Mouse (Mus musculus): ENCODE measurements around the gene Paqr3. TPM values are rescaled to one million over a fixed set of nuclear protein-coding genes. Genes with fewer than 3 reads are reported as not detected.
A peak's percentile ranks its signal among the peaks of the same experiment; 100 is the strongest.

Paqr3 gene
- total and polyA plus RNA-seq, 2 experiments, result 7.9 TPM

DNA sequence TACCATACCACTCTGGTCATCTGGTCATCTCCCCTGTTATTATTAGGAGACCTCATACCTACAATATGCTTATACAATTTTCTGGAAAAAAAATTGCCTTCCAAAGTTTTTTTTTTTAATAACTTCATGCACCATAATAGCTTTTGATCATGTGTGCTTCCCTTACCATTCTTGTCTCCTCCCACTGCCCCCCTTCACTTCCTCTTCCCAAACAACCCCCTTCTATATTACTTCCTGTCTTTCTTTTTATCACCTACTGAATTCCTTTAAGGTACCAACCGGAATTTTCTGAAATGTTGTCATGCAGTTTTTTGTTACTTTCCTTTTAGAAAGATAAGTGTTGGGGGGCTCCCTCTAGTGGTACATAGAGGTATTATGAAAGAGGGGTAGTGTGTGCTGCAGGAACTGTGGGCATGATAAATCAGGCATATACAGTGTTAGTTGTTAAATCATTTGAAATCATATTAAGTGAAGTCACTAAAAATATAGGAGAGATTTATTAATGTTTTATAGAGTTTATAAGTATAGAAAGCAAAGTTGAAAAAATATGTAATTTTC lies 55.8 kb downstream of the Paqr3 start:
- 2% methylated on average over 1 of the region's 1 CpGs for WGBS
- H3K36me3 ChIP-seq (ENCODE audit: control insufficient read depth, insufficient read depth, low read length), result peaks cover 14% of the 10 kb centered on the region
- H3K27me3 ChIP-seq (ENCODE audit: control insufficient read depth, insufficient read depth, low read length), result no peaks in the 10 kb centered on the region

GRCm38 (mm10) chr5:97054801-97055200 lies 56.6 kb downstream of the Paqr3 start:
- H3K4me3 ChIP-seq (ENCODE audit: insufficient read depth, low read depth, low read length), result no peak overlapping the region
- no peak overlapping the region for H3K9ac ChIP-seq (ENCODE audit: low read depth, low read length)
- H3K36me3 ChIP-seq (ENCODE audit: control insufficient read depth, insufficient read depth, low read length), result peaks cover 14% of the 10 kb centered on the region
- no peak for DNase-seq (ENCODE audit: extremely low read depth, low read depth, low spot score)
- peaks cover 9% of the 10 kb centered on the region; the same call in 1 of the 2 replicates for H3K4me1 ChIP-seq (ENCODE audit: control insufficient read depth, insufficient read depth, low read length)
- WGBS, result 90% methylated on average over 10 of the region's 10 CpGs
- H3K27me3 ChIP-seq (ENCODE audit: control insufficient read depth, insufficient read depth, low read length), result no peaks in the 10 kb centered on the region
- no peaks in the 10 kb centered on the region for H3K79me2 ChIP-seq (ENCODE audit: control insufficient read depth, insufficient read depth, low read length)
- TF ChIP-seq CTCF (IDR thresholded peaks at IDR 0.05; ENCODE audit: low read depth, low read length), result no peak
- TF ChIP-seq POLR2A (IDR thresholded peaks at IDR 0.05; ENCODE audit: extremely low read depth, insufficient read depth, low read length), result no peak
- H3K27ac ChIP-seq (replicated peaks; ENCODE audit: insufficient read depth, low read depth, low read length), result no peak overlapping the region

More for the DNA sequence above, 55.8 kb downstream of the Paqr3 start:
- Histone ChIP-seq H3K4me3 (ENCODE audit: insufficient read depth, low read depth, low read length) (no peak overlapping the region), H3K27ac (replicated peaks; ENCODE audit: insufficient read depth, low read depth, low read length) (no peak overlapping the region), H3K79me2 (ENCODE audit: control insufficient read depth, insufficient read depth, low read length) (no peaks in the 10 kb centered on the region), H3K9ac (ENCODE audit: low read depth, low read length) (no peak overlapping the region), H3K4me1 (ENCODE audit: control insufficient read depth, insufficient read depth, low read length) (peaks cover 9% of the 10 kb centered on the region; the same call in 1 of the 2 replicates)
- DNase-seq (ENCODE audit: extremely low read depth, low read depth, low spot score), result peak; percentile 57
- TF ChIP-seq CTCF (IDR thresholded peaks at IDR 0.05; ENCODE audit: low read depth, low read length), result no peak
- TF ChIP-seq POLR2A (IDR thresholded peaks at IDR 0.05; ENCODE audit: extremely low read depth, insufficient read depth, low read length), result no peak

DNA sequence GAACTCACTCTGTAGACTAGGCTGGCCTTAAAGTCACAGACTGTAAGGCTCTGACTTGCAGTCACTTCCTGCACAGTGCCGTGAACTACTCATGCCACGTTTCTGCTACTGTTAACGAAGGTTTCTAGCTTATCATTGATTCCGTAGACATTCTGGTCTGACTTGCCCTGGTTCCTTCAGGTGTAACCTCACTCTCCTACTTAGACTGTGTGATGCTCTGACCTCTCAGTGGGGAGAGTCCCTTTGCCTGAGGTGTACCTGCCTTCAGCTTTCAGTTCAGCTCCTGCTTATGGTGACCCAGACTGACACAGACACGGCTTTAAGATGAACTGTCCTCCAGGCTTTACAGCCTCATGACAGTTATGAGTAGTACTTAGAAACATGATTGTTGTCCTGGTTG lies 57.2 kb downstream of the Paqr3 start:
- Histone ChIP-seq H3K79me2 (ENCODE audit: control insufficient read depth, insufficient read depth, low read length) (no peaks in the 10 kb centered on the region), H3K4me3 (ENCODE audit: insufficient read depth, low read depth, low read length) (no peak overlapping the region), H3K4me1 (ENCODE audit: control insufficient read depth, insufficient read depth, low read length) (peaks cover 9% of the 10 kb centered on the region; the same call in 1 of the 2 replicates), H3K27me3 (ENCODE audit: control insufficient read depth, insufficient read depth, low read length) (no peaks in the 10 kb centered on the region), H3K9ac (ENCODE audit: low read depth, low read length) (no peak overlapping the region), H3K27ac (replicated peaks; ENCODE audit: insufficient read depth, low read depth, low read length) (no peak overlapping the region), H3K36me3 (ENCODE audit: control insufficient read depth, insufficient read depth, low read length) (peaks cover 14% of the 10 kb centered on the region)
- DNase-seq (ENCODE audit: extremely low read depth, low read depth, low spot score), result no peak
- WGBS, result 85% methylated on average over 5 of the region's 5 CpGs
- no peak for TF ChIP-seq CTCF (IDR thresholded peaks at IDR 0.05; ENCODE audit: low read depth, low read length)
- TF ChIP-seq POLR2A (IDR thresholded peaks at IDR 0.05; ENCODE audit: extremely low read depth, insufficient read depth, low read length), result no peak

DNA sequence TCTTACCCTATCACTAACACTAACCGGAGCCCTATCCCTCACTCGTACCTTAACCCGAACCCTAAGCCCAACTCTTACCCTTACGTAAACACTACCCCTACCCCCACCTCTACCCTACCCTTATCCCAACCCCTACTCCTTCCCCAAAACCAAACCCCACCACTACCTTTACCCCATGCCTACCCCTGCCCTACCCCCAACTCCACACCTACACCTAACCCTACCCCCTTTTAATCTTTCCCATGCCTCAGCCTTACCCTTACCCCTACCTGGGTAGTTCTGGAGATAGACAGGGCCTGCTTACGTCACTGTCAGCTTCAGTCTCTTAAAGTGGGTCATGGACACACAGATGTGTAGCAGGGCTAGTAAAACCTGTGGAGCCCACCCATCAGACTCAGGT lies 62.5 kb downstream of the Paqr3 start:
- H3K4me3 ChIP-seq (ENCODE audit: insufficient read depth, low read depth, low read length), result no peak overlapping the region
- no peak overlapping the region for H3K9ac ChIP-seq (ENCODE audit: low read depth, low read length)
- DNase-seq (ENCODE audit: extremely low read depth, low read depth, low spot score), result no peak
- no peak overlapping the region for H3K27ac ChIP-seq (replicated peaks; ENCODE audit: insufficient read depth, low read depth, low read length)
- H3K27me3 ChIP-seq (ENCODE audit: control insufficient read depth, insufficient read depth, low read length), result no peaks in the 10 kb centered on the region
- H3K79me2 ChIP-seq (ENCODE audit: control insufficient read depth, insufficient read depth, low read length), result no peaks in the 10 kb centered on the region
- TF ChIP-seq POLR2A (IDR thresholded peaks at IDR 0.05; ENCODE audit: extremely low read depth, insufficient read depth, low read length), result no peak
- TF ChIP-seq CTCF (IDR thresholded peaks at IDR 0.05; ENCODE audit: low read depth, low read length), result no peak
- 96% methylated on average over 5 of the region's 5 CpGs for WGBS
- no peaks in the 10 kb centered on the region for H3K4me1 ChIP-seq (ENCODE audit: control insufficient read depth, insufficient read depth, low read length)
- H3K36me3 ChIP-seq (ENCODE audit: control insufficient read depth, insufficient read depth, low read length), result peaks cover 13% of the 10 kb centered on the region

GRCm38 (mm10) chr5:97046680-97047079 lies 64.7 kb downstream of the Paqr3 start:
- no peak overlapping the region for H3K9ac ChIP-seq (ENCODE audit: low read depth, low read length)
- H3K27ac ChIP-seq (replicated peaks; ENCODE audit: insufficient read depth, low read depth, low read length), result no peak overlapping the region
- no peak overlapping the region for H3K4me3 ChIP-seq (ENCODE audit: insufficient read depth, low read depth, low read length)
- no peaks in the 10 kb centered on the region for H3K27me3 ChIP-seq (ENCODE audit: control insufficient read depth, insufficient read depth, low read length)
- H3K79me2 ChIP-seq (ENCODE audit: control insufficient read depth, insufficient read depth, low read length), result no peaks in the 10 kb centered on the region
- WGBS, result 86% methylated on average over 10 of the region's 10 CpGs
- H3K36me3 ChIP-seq (ENCODE audit: control insufficient read depth, insufficient read depth, low read length), result peaks cover 7% of the 10 kb centered on the region
- DNase-seq (ENCODE audit: extremely low read depth, low read depth, low spot score), result no peak
- no peaks in the 10 kb centered on the region for H3K4me1 ChIP-seq (ENCODE audit: control insufficient read depth, insufficient read depth, low read length)
- TF ChIP-seq POLR2A (IDR thresholded peaks at IDR 0.05; ENCODE audit: extremely low read depth, insufficient read depth, low read length), result no peak
- no peak for TF ChIP-seq CTCF (IDR thresholded peaks at IDR 0.05; ENCODE audit: low read depth, low read length)

- no peaks in the 10 kb centered on the region for H3K79me2 ChIP-seq (ENCODE audit: control insufficient read depth, insufficient read depth, low read length)
- H3K4me1 ChIP-seq (ENCODE audit: control insufficient read depth, insufficient read depth, low read length), result no peaks in the 10 kb centered on the region
- peaks cover 9% of the 10 kb centered on the region for H3K36me3 ChIP-seq (ENCODE audit: control insufficient read depth, insufficient read depth, low read length)
- H3K9ac ChIP-seq (ENCODE audit: low read depth, low read length), result no peak overlapping the region
- no peak for DNase-seq (ENCODE audit: extremely low read depth, low read depth, low spot score)
- WGBS, result 94% methylated on average over 7 of the region's 7 CpGs
- no peak overlapping the region for H3K27ac ChIP-seq (replicated peaks; ENCODE audit: insufficient read depth, low read depth, low read length)
- no peak overlapping the region for H3K4me3 ChIP-seq (ENCODE audit: insufficient read depth, low read depth, low read length)
- TF ChIP-seq CTCF (IDR thresholded peaks at IDR 0.05; ENCODE audit: low read depth, low read length) (no peak), POLR2A (IDR thresholded peaks at IDR 0.05; ENCODE audit: extremely low read depth, insufficient read depth, low read length) (no peak)
- H3K27me3 ChIP-seq (ENCODE audit: control insufficient read depth, insufficient read depth, low read length), result no peaks in the 10 kb centered on the region
These were observed 66.1 kb downstream of the Paqr3 start for GRCm38 (mm10) chr5:97045260-97045659.

Other genes starting within 250 kb of the Paqr3 start
- 6.6 and 7.1 TPM in 2 replicates for gene Bmp2k, start 113.9 kb downstream of the Paqr3 start, total RNA-seq (2014; rRNA removed)
- 2.7 and 2.9 TPM in 2 replicates for gene Bmp2k, start 113.9 kb downstream of the Paqr3 start, polyA plus RNA-seq (2012; rRNA removed)